In genomic region chr13:59615152-59615551, GRCm38 (mm10) we compare ENCODE assay signal across 22 mouse cellular contexts. TPM values are rescaled to one million over a fixed set of nuclear protein-coding genes. Genes with fewer than 3 reads are reported as not detected.
DNase-seq lines count a peak whose midpoint lies in the region; ATAC-seq and TF ChIP-seq lines count a peak whose summit lies in the region.
"Had no signal": no experiment of that assay in that cellular context is flagged by ENCODE, and none has a peak within 500 bp of the region (broad histone marks: within the 10 kb centered on the region; RNA-seq: fewer than 3 reads in every experiment).

No protein-coding gene starts in this region.

- no peaks in the 10 kb centered on the region for H3K9me3 ChIP-seq in intestine, embryonic 14.5 days (ENCODE audit: control insufficient read depth, low read length)
- no peaks in the 10 kb centered on the region for H3K9me3 ChIP-seq in intestine, postnatal 0 days (ENCODE audit: control insufficient read depth)
- H3K9me3 ChIP-seq in liver, embryonic 16.5 days (replicated peaks; ENCODE audit: control insufficient read depth, low read length), result no peaks in the 10 kb centered on the region
- no peaks in the 10 kb centered on the region for H3K9me3 ChIP-seq in intestine, embryonic 16.5 days (ENCODE audit: control insufficient read depth, low read length)
- H3K9me3 ChIP-seq: embryonic facial prominence, embryonic 13.5 days; embryonic facial prominence, embryonic 15.5 days; forebrain, embryonic 10.5 days; forebrain, embryonic 12.5 days had no signal

- peaks cover 80% of the 10 kb centered on the region for H3K36me3 ChIP-seq in intestine, embryonic 14.5 days (ENCODE audit: control insufficient read depth, insufficient read depth, low read length)
- H3K36me3 ChIP-seq in intestine, postnatal 0 days (ENCODE audit: control insufficient read depth, insufficient read depth), result peaks cover 53% of the 10 kb centered on the region
- H3K36me3 ChIP-seq in liver, embryonic 16.5 days (ENCODE audit: control insufficient read depth, insufficient read depth), result peaks cover 5% of the 10 kb centered on the region
- H3K36me3 ChIP-seq in intestine, embryonic 16.5 days (ENCODE audit: control insufficient read depth, insufficient read depth, low read length), result peaks cover 6% of the 10 kb centered on the region

- no peak overlapping the region for H3K27ac ChIP-seq in intestine, embryonic 14.5 days (ENCODE audit: low read depth)
- H3K27ac ChIP-seq in intestine, postnatal 0 days (ENCODE audit: low read depth, low read length), result no peak overlapping the region
- H3K27ac ChIP-seq in liver, embryonic 16.5 days (ENCODE audit: low read length), result peak overlapping the region; percentile 31; the same call in 1 of the 2 replicates
- no peak overlapping the region for H3K27ac ChIP-seq in intestine, embryonic 16.5 days (ENCODE audit: low read length)
- H3K27ac ChIP-seq: embryonic facial prominence, embryonic 13.5 days; embryonic facial prominence, embryonic 15.5 days; forebrain, embryonic 10.5 days; forebrain, embryonic 12.5 days had no signal

- H3K4me3 ChIP-seq in intestine, embryonic 14.5 days (ENCODE audit: low read depth, low read length), result no peak overlapping the region
- H3K4me3 ChIP-seq in intestine, postnatal 0 days (ENCODE audit: low read depth, low read length), result no peak overlapping the region
- no peak overlapping the region for H3K4me3 ChIP-seq in liver, embryonic 16.5 days (ENCODE audit: low read depth, low read length)
- no peak overlapping the region for H3K4me3 ChIP-seq in intestine, embryonic 16.5 days (ENCODE audit: low read length)
- H3K4me3 ChIP-seq: embryonic facial prominence, embryonic 13.5 days; embryonic facial prominence, embryonic 15.5 days; erythroblast, embryonic 14.5 days; forebrain, embryonic 10.5 days; forebrain, embryonic 12.5 days had no signal

- DNase-seq in intestine, embryonic 14.5 days (ENCODE audit: low spot score), result no peak
- DNase-seq in liver, result no peak
- no peak for DNase-seq in ovary, postnatal 36 days (ENCODE audit: low spot score)
- DNase-seq: adrenal gland, adult 2 months; adrenal gland, postnatal 10 days; adrenal gland, postnatal 25 days; cerebellum, adult 11 months; cerebellum, adult 18-20 months; cerebellum, adult 8-10 months; cerebellum, adult 9-11 months; cerebellum, postnatal 14 days; cerebellum, postnatal 36 days; embryo, embryonic 11 days had no signal

- no peak for TF ChIP-seq CTCF in intestine, postnatal 0 days (IDR thresholded peaks at IDR 0.05; ENCODE audit: low read depth)

- H3K27me3 ChIP-seq in intestine, embryonic 14.5 days (replicated peaks; ENCODE audit: control insufficient read depth, insufficient read depth, low read length), result no peaks in the 10 kb centered on the region
- no peaks in the 10 kb centered on the region for H3K27me3 ChIP-seq in intestine, postnatal 0 days (replicated peaks; ENCODE audit: control insufficient read depth, insufficient read depth, low read length)
- no peaks in the 10 kb centered on the region for H3K27me3 ChIP-seq in liver, embryonic 16.5 days (ENCODE audit: control insufficient read depth, insufficient read depth, low read depth, low read length)
- no peaks in the 10 kb centered on the region for H3K27me3 ChIP-seq in intestine, embryonic 16.5 days (replicated peaks; ENCODE audit: control insufficient read depth, insufficient read depth, low read length)
- H3K27me3 ChIP-seq: embryonic facial prominence, embryonic 13.5 days; embryonic facial prominence, embryonic 15.5 days; forebrain, embryonic 12.5 days had no signal

- H3K9ac ChIP-seq in intestine, embryonic 14.5 days (ENCODE audit: low read length), result no peak overlapping the region
- no peak overlapping the region for H3K9ac ChIP-seq in intestine, postnatal 0 days (ENCODE audit: low read depth, low read length)
- no peak overlapping the region for H3K9ac ChIP-seq in liver, embryonic 16.5 days (ENCODE audit: low read depth, low read length)
- no peak overlapping the region for H3K9ac ChIP-seq in intestine, embryonic 16.5 days (ENCODE audit: low read depth, low read length)
- H3K9ac ChIP-seq: embryonic facial prominence, embryonic 13.5 days; embryonic facial prominence, embryonic 15.5 days; forebrain, embryonic 12.5 days had no signal

- 82% methylated on average over 4 of the region's 4 CpGs for WGBS in intestine, embryonic 14.5 days
- 66% methylated on average over 4 of the region's 4 CpGs for whole genome bisulfite sequencing in intestine, postnatal 0 days
- 86% methylated on average over 4 of the region's 4 CpGs for WGBS in liver, embryonic 16.5 days (ENCODE audit: insufficient replicate concordance)
- WGBS in intestine, embryonic 16.5 days, result 75% methylated on average over 4 of the region's 4 CpGs

- 0 out of 2 replicates have a peak, but pooled peaks have one; percentile 19 for ATAC-seq in intestine, embryonic 14.5 days (replicated peaks; ENCODE audit: low FRiP score, low TSS enrichment, low read depth)
- ATAC-seq in intestine, postnatal 0 days, result no peak
- 0 out of 2 replicates have a peak, but pooled peaks have one; percentile 33 for ATAC-seq in liver, embryonic 16.5 days (ENCODE audit: low read depth)
- peak; percentile 65; the same call in 1 of the 2 replicates for ATAC-seq in intestine, embryonic 16.5 days
- ATAC-seq: forebrain, embryonic 14.5 days had no signal

- no peaks in the 10 kb centered on the region for H3K4me1 ChIP-seq in intestine, embryonic 14.5 days (replicated peaks; ENCODE audit: control insufficient read depth, insufficient read depth, low read length)
- H3K4me1 ChIP-seq in intestine, postnatal 0 days (replicated peaks; ENCODE audit: control insufficient read depth, insufficient read depth, low read length), result no peaks in the 10 kb centered on the region
- peaks cover 3% of the 10 kb centered on the region for H3K4me1 ChIP-seq in liver, embryonic 16.5 days (ENCODE audit: control insufficient read depth, low read depth, low read length)
- peaks cover 4% of the 10 kb centered on the region for H3K4me1 ChIP-seq in intestine, embryonic 16.5 days (ENCODE audit: control insufficient read depth, insufficient read depth, low read length)
- H3K4me1 ChIP-seq: embryonic facial prominence, embryonic 13.5 days; embryonic facial prominence, embryonic 15.5 days; forebrain, embryonic 10.5 days; forebrain, embryonic 12.5 days had no signal

- H3K4me2 ChIP-seq in intestine, embryonic 14.5 days (ENCODE audit: low read length), result no peak overlapping the region
- no peak overlapping the region for H3K4me2 ChIP-seq in intestine, postnatal 0 days (replicated peaks; ENCODE audit: low read depth)
- H3K4me2 ChIP-seq in liver, embryonic 16.5 days (ENCODE audit: low read depth, low read length), result no peak overlapping the region
- H3K4me2 ChIP-seq in intestine, embryonic 16.5 days (ENCODE audit: low read depth, low read length), result no peak overlapping the region
- H3K4me2 ChIP-seq: embryonic facial prominence, embryonic 13.5 days; embryonic facial prominence, embryonic 15.5 days; forebrain, embryonic 12.5 days had no signal

RNA-seq across cellular contexts. Expression of gene Naa35, which starts 30.1 kb away (rescaled TPM):
- polyA plus RNA-seq in intestine, embryonic 14.5 days (2014; fragmentation: Nextera tagmentation; extraction: Ambion mirVana), result 79.6 and 83.3 TPM in 2 replicates
- 39.8 and 44.7 TPM in 2 replicates for polyA plus RNA-seq in intestine, postnatal 0 days (2015; fragmentation: Nextera tagmentation; extraction: Ambion mirVana)
- 22.1 and 23.0 TPM in 2 replicates for polyA plus RNA-seq in liver, embryonic 16.5 days (2015; fragmentation: Nextera tagmentation; extraction: Ambion mirVana)
- polyA plus RNA-seq in intestine, embryonic 16.5 days (2015; fragmentation: Nextera tagmentation; extraction: Ambion mirVana), result 61.2 and 67.8 TPM in 2 replicates

RNA-seq across cellular contexts. Expression of gene Agtpbp1, which starts 30.1 kb away (rescaled TPM):
- 22.5 and 26.7 TPM in 2 replicates for polyA plus RNA-seq in intestine, embryonic 14.5 days (2014; fragmentation: Nextera tagmentation; extraction: Ambion mirVana)
- polyA plus RNA-seq in intestine, postnatal 0 days (2015; fragmentation: Nextera tagmentation; extraction: Ambion mirVana), result 7.3 TPM in 2 replicates
- 7.3 and 9.0 TPM in 2 replicates for polyA plus RNA-seq in liver, embryonic 16.5 days (2015; fragmentation: Nextera tagmentation; extraction: Ambion mirVana)
- polyA plus RNA-seq in intestine, embryonic 16.5 days (2015; fragmentation: Nextera tagmentation; extraction: Ambion mirVana), result 10.2 and 10.7 TPM in 2 replicates
